Mouse (Mus musculus) monocyte, adult 5-6 weeks (primary cell): ENCODE results near the gene Kalrn. TPM values are rescaled to one million over a fixed set of nuclear protein-coding genes. Genes with fewer than 3 reads are reported as not detected.

ENCODE experiments used
- ATAC-seq: fragments of 153-309, 156-312 bp; replicated peaks from 2 replicates; pipeline ENCODE4 v1.8.0; 2017; ENCODE audit warnings: mild to moderate bottlenecking; ENCODE audit not compliant: low TSS enrichment, insufficient number of reproducible peaks, severe bottlenecking, poor library complexity, low FRiP score
- total RNA-seq: library from RNA; stranded (forward); fragments of 200-1000, 200-491, 200-594 nt; gene quantifications from 3 replicates; pipeline ENCODE4 v1.2.3, GENCODE M21; 2017

Gene Kalrn
- total RNA-seq, 1 experiment from 2014 or later = 1.7 TPM

DNA sequence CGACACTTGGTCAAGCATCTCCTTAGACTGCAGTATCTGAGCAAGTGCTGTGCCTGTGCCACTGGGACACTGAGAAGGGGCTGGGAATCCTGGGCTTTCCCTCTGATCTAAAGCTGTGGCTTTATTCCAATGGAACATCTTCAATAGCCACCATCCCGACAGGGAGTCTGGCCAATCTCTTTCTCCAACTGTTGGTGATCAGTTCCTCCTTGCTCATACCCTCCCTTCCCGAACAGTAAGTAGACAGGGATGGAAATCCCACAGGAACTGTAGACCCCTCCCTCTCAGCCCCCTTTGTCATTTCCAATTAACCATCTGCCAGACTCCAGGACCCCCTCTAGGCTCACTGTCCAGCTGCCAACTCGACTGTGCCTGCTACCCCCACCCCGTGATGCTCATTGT, 11.6 kb downstream of the Kalrn start:
- ATAC-seq = no peak

DNA sequence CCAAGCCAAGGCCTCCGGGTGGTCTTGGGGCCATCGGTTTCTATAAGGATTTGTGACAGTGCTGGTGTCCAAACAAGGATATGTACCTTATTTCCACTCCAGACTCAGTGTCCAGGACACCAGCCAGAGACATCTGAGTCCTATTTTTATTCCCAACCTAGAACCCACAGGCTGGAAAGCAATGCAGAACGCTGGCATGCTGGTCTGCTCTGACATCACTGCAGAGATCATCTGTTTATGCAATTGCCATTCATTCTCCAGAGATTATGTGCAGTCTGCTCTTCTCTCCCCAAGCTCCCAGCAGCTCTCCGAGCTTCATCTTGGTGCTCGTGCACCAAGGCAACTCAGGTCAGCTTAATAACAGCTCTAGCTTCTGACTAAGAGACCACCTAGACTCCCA, 12.5 kb downstream of the Kalrn start:
- ATAC-seq = no peak

DNA sequence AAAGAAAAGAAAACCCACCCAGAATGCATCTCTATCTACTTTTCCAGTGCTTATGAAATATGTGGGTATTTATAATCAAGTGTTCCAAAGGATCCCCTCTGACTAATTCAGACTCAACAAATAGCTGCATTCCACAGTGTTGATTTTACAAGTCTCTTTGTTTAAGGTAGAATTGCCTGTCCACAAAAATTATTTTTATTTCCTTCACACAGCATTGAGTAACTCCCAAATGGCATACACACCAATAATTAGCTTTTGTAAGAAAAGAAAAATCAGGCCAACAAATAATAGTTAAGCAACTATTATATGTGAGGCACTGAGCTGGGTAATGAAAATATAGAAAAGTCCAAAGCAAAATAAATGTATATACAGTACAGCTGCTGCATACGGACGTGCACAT, 12.9 kb downstream of the Kalrn start:
- ATAC-seq = no peak

DNA sequence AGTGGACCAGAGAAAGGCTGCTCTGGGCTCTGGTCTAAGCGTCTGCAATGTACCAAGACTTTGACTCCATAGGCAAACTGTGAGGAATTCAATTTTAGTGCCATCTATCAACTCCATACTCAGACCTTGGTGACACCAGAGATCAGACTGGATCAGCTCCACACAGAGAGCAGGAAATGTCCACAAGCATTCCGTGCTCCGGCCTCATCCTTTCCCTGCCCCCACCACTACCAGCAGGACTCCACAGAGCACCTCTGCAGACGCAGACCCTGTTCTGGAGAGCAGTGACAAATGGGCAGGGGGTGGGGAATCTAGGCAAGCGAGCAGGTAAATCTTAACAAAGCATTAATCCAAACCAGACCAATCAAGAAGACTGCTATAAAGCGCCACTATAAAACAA, 15.4 kb downstream of the Kalrn start:
- no peak for ATAC-seq

DNA sequence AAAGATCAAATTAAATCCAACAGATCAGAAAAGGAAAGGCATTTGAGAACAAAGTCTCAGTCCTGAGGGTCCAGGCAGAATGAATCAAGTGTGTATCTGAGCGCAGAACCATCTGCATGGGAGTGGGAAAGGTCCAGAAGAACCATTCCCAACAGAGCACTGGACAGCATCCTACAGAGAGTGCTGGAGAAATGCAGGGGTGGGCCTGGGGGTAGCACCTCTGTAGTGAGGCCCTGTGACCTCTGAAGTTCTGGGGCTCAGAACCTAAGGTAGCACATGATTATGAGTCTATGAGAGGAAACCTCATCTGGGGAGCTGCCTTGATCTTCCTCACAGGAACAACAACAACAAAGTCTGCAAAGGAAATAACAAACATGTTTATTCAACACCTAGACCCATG, 20.6 kb downstream of the Kalrn start:
- no peak for ATAC-seq

DNA sequence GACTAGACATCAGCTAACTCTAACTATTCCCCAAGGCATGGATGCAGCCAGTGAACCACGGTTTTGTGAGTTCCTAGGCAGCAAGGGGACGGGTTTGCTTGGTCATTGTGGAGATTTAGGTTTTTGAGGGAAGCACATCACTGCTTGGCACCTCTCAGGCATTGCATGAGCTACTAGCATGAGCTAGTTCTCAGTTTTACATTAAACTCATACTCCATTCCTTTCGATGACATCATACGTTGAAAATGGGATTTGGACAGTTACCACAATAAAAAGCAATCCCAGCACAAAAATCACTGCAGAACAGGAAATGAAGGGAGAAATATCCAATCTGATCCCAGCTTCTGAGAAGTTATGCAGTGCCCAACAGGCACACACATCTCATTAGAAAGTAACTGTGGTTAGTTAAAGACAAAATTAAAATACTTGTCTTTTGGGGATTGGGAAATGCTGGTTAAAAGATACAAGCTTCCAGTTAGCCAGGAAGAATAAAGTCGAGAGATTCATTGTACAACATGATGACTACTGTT, 23.8 kb downstream of the Kalrn start:
- no peak for ATAC-seq

DNA sequence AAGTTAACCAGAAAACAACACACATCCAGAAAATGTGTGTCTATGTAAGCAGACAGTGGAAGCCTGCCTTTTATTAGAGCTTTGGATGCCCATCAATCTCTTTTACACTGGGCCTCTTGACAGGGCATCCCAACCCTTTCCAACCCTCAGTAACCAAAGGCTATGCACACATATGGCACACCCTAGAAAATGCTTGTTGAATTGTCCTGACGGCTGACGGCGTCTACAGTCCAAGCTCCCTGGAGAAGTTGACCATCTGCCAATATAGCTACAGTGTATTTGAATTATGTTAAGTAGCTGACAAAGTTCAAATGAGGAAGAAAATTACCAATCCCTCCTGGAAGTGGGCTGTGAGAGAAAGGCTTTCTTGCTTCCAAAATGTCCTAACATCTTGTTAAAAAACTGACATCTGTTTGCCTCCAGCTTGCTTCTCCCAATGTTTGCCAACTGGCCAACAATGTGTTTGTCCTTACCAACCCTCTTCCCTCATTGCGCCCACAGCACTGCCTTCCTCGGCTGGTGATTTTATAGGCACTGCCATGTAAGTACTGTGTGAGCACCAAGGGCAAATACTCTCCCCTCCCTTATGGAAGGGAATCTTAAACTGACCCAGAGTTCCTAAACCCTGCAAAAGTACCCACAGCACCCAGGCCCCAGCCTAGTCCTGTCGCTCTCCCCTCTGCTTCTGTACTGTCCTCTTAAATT, 26.4 kb downstream of the Kalrn start:
- no peak for ATAC-seq

DNA sequence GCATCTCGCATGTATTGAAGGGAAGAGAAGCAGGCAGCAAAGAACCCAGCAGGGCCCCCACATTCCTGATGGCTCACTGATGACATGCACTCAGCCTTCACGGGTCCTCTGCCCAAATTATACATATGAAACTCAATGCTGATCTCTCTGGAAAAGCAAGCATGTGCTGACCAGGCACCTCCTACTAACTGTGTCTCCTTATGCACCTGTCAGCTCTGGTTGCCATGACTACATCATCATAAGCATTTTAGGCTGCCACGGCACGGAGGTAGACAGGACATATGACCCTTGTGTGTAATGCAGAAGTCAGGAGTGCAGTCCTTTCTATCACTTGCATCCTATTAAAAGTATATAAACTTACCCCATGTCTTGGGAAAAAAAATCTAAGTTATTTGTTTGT, 29.6 kb downstream of the Kalrn start:
- ATAC-seq = no peak

DNA sequence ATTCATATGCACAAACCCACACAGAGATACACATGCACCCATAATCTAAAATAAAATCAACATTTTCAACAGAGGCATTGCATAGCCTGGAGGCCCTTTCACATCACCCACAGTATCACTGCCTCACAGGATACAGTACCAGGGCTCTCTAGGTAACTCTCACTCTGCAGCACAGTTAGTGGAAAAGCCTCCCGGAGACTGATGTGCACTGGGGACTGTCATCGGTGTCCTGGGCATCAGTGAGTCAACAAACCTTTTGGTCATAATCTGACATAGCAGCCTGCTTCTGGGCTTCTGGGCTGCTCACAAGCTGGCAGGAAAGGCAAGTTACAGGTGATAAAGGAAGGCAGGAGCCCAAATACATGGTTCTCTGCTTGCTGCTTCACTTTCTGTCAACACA, 31.0 kb downstream of the Kalrn start:
- ATAC-seq = no peak

DNA sequence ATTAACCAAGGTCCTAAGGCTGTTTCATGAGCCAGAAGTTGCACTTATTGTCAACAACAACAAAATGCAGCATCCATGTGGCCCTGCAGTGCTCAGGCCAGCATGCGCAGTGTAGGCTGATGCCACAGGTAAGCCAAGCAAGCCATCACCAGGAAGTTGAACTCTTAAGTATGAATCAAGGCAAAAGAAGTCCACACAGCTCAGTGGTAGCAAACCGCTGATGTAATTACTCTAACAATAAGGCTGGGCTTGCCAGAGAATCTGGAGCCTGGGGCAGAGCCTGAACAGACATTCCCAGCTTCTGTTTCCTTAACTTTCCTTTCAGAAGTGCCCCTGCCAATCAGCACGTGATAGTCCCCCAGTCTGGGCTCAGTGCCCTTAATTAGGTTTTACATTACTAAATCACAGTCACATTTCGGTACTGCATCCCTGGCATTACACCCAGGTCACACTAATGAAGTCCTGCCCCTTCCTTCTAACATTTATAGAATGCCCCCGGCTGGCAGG, 34.6 kb downstream of the Kalrn start:
- no peak for ATAC-seq

DNA sequence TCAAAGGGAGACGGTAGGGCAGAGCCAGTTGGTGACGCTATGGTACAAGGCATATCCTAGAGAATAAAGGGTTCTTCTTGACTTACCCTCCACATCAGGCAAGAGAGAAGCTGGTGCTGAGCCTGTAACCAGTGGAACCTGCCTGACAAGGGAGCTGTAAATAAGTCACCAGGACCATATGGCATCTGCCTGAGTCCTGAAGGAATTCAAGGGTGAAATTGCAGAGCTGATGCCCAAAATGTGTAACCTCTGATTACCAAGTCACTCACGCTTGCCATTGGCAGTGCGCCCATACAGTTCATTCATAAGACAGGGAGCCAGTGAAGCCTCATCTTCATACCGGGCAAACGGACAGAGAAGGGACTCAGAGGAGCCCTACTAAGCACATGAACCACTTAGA, 37.0 kb downstream of the Kalrn start:
- no peak for ATAC-seq

DNA sequence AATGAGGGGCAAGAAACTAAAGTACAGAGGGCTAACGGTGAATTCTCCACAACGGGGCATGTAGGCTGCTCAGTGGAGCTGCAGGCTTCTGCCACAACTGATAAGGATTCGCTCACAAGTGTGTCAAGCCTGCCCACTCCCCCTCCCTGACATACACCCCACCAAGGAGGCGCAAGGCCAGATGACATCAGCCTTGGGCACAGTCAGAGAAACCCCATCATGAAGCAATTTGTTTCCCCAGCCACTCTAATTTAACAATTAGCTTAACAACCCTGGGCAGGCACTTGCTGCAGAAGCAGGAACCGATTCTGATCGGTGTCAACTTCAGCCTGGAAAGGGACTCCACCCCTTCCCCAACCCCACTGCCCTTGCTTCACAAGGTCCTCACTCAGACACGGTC, 38.2 kb downstream of the Kalrn start:
- ATAC-seq = no peak

DNA sequence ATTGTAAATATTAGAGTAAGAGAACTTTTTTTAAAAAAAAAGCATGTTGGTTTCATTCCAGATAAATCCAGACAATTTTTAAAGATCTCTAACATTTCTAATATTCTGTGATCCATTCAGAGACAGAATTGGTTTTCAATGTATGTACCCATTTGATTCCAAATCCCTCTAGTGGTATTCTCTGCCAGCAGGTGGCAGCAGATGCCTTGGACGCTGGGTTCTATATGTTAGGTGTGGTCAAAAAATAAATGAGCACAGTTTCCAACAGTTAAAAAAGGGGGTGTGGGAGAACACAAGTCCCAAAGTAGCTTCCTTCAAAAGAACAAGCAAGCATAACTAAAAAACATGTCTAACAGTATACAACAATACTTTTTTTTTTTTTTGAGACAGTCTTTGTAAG, 41.8 kb downstream of the Kalrn start:
- ATAC-seq = no peak

DNA sequence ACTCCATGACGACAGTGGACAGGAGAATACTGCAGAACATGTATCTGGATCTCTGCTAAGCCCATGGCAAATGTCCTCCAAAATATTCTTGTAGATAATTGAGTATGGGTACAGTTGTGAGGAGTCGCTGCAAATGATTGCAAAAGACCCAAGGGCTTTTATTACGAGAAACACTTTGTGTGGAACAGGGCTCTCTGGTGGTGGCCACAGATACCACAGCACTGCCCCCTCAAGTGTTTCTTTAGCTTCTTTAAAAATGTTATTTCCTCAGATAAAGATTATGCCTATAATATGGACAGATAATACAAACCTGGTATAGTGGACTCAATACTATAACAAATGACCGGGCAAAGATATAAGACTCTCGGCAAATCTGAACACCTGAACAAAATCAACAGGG, 43.3 kb downstream of the Kalrn start:
- no peak for ATAC-seq

DNA sequence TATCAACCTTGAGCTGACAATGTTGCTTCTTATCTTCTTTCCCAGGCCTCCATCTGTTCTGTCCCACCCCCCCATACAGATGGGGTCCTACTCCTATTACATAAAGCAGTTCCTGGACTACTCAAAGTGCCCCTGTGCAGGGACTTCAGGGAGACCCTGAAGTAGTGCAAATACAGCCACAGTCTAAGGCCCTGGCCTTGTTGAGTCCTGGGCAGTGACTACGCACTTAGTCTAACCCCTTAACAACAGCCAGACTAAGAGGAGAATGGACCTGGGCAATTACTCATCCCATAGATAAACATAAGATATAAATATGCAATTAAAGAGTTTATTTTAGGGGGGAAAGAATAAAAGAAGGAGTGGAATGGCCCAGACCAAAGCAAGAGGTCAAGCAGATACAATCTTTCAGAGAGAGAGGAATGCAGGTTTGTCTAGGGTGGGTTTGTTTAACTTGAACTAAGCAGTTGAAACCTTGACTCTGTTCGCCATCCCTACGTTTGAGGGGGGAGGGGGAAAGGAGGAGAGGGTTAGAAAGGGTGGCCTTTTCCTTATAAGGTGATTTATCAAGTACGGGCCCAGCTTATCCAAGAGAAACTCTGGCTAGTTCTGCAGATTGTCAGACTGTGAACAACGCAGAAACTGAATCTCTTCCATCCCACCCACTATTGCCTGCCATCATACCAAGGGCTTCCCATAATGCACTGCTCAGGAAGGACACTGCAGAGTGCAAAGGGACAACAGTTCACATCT, 44.9 kb downstream of the Kalrn start:
- no peak for ATAC-seq

DNA sequence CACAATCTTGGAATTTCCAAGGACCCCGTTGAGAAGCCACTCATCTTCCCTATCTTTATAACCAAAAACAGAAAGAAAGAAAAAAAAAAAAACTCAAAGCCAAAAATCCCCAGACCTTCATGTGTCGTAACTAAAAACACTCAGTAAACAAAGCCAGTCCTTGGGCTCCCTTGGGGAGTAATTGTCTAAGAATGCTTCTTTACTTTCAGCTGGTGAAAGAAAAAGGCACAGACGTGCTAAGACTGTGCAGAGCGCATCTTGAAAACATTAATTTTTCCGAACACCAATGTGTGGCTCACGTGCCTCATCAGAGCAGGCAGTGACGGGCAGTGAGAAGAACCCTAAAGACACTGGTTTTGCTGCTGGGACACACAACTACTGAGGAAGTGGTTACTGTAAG, 47.0 kb downstream of the Kalrn start:
- ATAC-seq = no peak

DNA sequence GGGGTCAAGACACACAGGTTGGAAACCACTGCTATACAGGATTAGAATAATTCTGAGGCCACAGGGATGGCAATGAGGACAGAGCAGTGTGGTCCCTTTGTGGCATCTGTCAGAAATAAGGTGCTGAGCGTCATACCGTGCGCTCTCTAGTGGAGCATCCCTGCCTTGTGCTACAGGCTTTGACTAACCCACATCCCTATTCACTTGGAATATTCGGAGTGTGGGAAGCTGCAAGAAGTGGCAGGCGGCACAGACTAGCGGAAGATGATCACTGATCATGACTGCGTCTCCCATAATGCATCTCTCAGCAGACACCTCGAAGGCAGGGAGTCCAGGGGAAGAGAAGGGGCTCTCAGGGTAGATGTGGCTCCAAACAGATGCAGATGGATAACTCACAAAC, 47.5 kb downstream of the Kalrn start:
- no peak for ATAC-seq

DNA sequence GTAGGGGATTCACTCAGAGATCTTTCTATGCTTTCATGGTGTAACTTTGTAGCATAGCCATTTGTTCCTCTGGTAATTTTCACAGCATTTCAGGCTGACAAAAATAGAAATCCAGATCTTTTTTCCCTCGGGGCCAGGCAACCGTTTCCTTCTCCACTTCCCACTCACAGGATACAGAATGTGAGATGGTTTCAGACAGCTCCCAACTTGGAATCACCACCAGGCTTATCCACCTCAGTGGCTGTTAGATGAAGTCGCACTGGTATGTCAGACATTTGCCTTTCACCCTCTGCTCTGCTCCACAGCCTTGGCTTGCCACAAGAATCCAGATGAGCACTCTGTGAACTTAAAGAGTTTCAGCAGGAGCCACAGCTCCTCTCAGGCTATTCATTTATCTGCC, 48.1 kb downstream of the Kalrn start:
- no peak for ATAC-seq

DNA sequence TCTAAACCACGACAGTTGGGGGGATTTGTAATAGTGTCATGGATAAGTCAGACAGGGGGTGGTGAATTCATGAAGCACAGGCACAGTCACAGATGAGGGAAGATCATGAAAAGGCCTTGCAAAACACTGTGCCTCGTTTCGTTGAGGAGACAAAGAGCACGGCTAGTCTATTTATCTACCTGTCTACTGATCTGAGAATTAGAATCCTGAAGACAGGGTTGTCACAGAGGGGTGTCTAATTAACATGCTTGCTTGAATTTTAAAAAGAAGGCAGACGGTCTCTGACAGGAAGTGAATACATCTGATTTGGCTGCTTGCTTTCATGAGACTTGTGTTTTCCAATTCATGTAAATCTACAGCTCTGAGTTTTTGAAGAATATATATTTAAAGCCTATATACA, 52.3 kb downstream of the Kalrn start:
- ATAC-seq = no peak

DNA sequence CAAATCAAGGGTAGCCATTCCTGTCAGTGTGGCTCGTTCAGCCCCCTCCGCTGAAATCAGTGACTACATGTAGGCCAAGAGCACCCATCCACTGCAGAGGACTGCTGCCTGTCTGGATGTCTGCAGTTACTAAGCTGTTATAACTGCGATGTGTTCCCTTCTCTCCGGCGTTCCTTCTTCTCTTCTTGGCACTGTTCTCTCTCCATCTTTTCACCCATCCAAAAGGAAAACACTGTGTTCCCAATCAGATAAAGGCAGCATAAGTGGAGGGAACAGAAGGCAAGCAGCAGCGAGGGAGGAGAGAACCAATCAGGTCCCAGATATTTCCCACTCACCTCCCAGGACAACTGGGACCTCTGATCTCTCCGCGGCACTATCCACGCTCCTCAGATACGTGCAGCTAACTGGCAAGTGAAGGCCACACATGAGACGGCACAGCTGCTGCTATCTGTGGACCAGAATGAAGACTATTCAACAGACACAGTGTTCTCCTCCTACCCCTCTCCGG, 56.4 kb downstream of the Kalrn start:
- ATAC-seq = no peak
